Mouse (Mus musculus) CD4-positive, CD25-positive, alpha-beta regulatory T cell, adult 2 months (primary cell): ENCODE measurements at regions not wholly inside any gene's neighbourhood (a gene's known extent, or its start where the extent isn't known, plus 50 kb on each side); places are given as distances from the start of the nearest gene placed in this dataset.

Source experiments
- DNase-seq: peaks from one replicate; pipeline ENCODE4 v3.0.0-alpha.2; 2012; ENCODE audit warnings: low read depth, low spot score

GRCm38 (mm10) chr7:117878903-117879302 lies 237.1 kb downstream of the Rps15a start:
- DNase-seq, result no peak

- DNase-seq, result no peak
Observed at GRCm38 (mm10) chr7:117875241-117875640, 240.7 kb downstream of the Rps15a start.

GRCm38 (mm10) chr7:117859419-117859818 lies 256.6 kb downstream of the Rps15a start:
- no peak for DNase-seq

DNA sequence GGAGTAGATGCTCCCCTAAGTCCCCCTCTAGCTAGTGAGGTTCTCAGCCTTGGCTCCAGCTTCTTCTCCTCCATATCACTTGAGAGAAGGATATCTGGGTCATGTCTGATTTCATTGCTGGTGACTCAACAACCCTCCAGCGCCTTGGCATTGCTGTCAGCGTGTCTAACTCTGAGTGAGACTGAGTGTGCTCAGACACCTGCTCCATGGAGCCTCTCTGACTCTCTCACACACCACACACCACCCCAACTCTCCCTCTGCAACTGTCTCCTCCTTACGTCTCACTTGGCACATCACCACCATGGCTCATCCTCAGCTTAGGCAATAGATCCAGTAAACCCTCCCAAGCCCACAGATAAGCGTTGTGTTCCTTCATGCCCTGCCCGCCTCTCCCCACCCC lies 260.0 kb downstream of the Rps15a start:
- DNase-seq, result no peak

- DNase-seq, result no peak
Observed at GRCm38 (mm10) chr7:117853716-117854115, 262.3 kb downstream of the Rps15a start.

- DNase-seq, result no peak
Observed at GRCm38 (mm10) chr7:117852866-117853265, 263.1 kb downstream of the Rps15a start.

GRCm38 (mm10) chr7:117850822-117851221 lies 265.2 kb downstream of the Rps15a start:
- DNase-seq, result no peak

GRCm38 (mm10) chr7:117846041-117846440 lies 269.9 kb downstream of the Rps15a start:
- DNase-seq, result no peak

GRCm38 (mm10) chr7:117842780-117843179 lies 273.2 kb downstream of the Rps15a start:
- no peak for DNase-seq

- DNase-seq, result no peak
Observed at GRCm38 (mm10) chr7:117795035-117795434, 321.0 kb downstream of the Rps15a start.

- DNase-seq, result no peak
Observed at GRCm38 (mm10) chr7:117793991-117794390, 322.0 kb downstream of the Rps15a start.

DNA sequence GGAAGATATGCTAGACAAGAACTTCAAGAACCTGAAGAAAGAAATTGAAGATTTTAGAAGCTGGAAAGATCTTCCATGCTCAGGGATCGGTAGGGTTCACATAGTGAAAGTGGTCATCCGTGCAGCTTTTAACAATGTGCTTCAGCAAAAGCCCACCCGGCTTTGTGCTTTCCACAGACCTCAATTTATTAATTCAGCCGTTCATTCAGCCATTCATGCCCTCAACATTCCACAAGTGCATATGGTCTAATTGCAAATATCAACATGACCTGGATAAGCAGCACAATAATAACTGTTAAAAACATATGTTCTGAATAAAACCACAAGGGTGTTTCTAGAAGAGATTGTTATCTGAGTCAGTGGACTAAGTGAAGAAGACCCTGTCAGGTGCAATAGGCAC lies 323.5 kb downstream of the Rps15a start:
- no peak for DNase-seq

- DNase-seq, result no peak
Observed at GRCm38 (mm10) chr7:117778996-117779395, 337.0 kb downstream of the Rps15a start.

- DNase-seq, result no peak
Observed at GRCm38 (mm10) chr7:117777921-117778320, 338.1 kb downstream of the Rps15a start.

- no peak for DNase-seq
Observed at GRCm38 (mm10) chr7:117771836-117772235, 344.2 kb downstream of the Rps15a start.

DNA sequence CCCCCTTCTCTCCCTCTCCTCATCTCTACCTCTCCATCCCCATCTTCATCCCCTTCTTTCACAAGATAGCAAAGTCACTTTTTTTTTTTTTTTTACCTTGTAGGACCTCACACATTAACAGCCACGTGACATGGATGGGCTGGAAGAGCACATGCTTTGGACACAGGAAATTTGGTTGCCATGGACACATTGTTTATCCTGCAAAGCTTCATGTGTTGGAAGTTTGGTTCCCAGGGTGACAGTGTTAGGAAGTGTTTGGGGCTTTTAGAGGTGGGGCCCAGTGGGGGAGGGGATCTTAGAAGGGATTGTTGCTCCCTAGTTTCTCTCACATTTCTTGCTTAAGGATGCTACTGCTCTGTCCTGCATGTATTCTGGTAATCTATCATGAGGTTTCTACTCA lies 356.5 kb downstream of the Rps15a start:
- no peak for DNase-seq

GRCm38 (mm10) chr7:117757033-117757432 lies 359.0 kb downstream of the Rps15a start:
- no peak for DNase-seq

DNA sequence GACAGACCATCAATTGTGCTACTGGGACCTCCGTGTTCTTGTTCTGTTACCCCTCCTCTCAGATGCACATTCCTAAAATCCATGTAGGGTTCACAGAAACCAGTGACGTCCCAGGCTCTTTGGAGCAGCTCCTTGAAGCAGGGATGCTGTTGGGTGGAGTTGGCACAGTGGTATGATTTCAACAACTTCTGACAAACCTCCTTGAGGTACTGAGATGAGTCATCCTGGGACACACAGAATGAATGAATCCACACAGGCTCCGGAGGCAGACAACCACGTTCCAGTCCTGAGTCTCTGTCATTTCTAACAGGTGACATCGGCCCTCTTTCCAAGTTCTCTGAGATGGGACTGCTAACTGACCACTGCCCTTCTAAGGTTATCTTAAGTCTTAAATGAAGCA lies 360.2 kb downstream of the Rps15a start:
- DNase-seq, result no peak

GRCm38 (mm10) chr7:117753296-117753695 lies 362.7 kb downstream of the Rps15a start:
- DNase-seq, result no peak

DNA sequence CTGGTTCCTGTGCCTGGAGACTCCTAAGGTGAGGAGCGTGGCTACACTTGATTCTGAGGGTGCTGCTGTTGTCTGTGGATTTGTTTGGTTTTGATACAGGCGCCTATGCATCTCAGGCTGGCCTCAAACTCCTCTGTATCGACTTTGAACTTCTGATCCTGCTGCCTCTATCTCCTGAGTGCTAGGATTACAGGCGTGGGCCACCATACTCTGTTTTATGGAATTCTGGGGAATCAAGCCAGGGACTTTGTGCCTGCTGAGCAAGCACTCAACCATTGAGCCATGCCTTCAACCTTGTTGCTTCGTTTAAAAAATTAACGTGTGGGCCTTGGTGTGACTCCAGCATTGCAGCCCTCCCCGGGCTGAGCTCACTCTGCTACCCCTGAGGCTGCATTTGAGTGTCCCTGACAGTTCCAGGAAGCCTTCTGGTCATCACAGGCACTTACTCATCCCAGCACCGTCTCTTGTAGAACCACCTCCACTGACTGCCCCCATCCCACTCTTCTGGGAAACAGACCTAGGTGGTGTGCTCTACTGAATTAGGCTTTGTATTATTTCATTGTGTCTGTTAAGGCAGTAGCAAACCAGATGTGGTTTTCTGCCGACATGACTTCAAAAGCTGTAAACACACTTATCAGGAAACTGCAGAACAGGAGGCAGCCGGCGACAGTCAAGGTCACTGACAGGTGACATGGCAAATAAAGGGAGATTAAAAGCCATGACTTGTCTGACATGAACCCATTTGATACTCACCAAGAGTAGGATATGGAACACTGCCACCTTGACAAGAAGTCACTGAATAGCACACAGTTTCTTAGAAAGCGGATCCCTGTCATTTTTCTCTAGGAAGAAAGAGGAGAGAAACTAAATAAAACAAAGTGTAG lies 363.4 kb downstream of the Rps15a start:
- DNase-seq, result no peak

GRCm38 (mm10) chr7:117747991-117748390 lies 367.2 kb downstream of the Xylt1 start:
- DNase-seq, result no peak

DNA sequence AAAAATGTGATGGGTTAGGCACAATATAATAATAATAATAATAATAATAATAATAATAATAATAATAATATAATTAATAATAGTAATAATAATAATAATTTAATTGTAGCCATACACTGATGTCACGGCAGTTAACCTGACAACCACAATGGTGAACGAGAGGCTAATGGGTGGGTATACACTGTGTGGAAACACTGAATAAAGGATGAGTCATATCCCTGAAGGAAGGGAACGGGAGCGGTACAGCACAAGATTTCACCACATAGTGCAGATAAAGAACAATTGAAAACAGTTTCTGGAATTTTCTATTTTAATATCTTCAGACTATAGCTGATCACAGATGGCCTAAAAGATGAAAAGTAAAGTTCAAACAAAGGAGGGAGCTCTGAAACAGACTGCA lies 365.6 kb downstream of the Xylt1 start:
- DNase-seq, result no peak

GRCm38 (mm10) chr7:117739706-117740105 lies 358.9 kb downstream of the Xylt1 start:
- DNase-seq, result no peak

GRCm38 (mm10) chr7:117735699-117736020 lies 354.9 kb downstream of the Xylt1 start:
- DNase-seq, result no peak
